Mouse (Mus musculus): ENCODE data around the gene Rps10.

Rps10 gene

GRCm38 (mm10) chr17:27636132-27637020 lies at the start of gene Rps10:
Gene Rps10 (minus strand): TSS chr17:27636669.
- DNase-seq (ENCODE audit: extremely low read depth, low read depth, low spot score), result no peak

GRCm38 (mm10) chr17:27685550-27685913 lies 49.1 kb upstream of the Rps10 start:
- no peak for DNase-seq (ENCODE audit: extremely low read depth, low read depth, low spot score)

GRCm38 (mm10) chr17:27684886-27685549 lies 48.5 kb upstream of the Rps10 start:
- no peak for DNase-seq (ENCODE audit: extremely low read depth, low read depth, low spot score)

- no peak for DNase-seq (ENCODE audit: extremely low read depth, low read depth, low spot score)
These were observed 42.7 kb upstream of the Rps10 start for GRCm38 (mm10) chr17:27678924-27679813.

- no peak for DNase-seq (ENCODE audit: extremely low read depth, low read depth, low spot score)
These were observed 41.3 kb upstream of the Rps10 start for GRCm38 (mm10) chr17:27677756-27678155.

GRCm38 (mm10) chr17:27676270-27676669 lies 39.8 kb upstream of the Rps10 start:
- no peak for DNase-seq (ENCODE audit: extremely low read depth, low read depth, low spot score)

GRCm38 (mm10) chr17:27675453-27675852 lies 39.0 kb upstream of the Rps10 start:
- no peak for DNase-seq (ENCODE audit: extremely low read depth, low read depth, low spot score)

- no peak for DNase-seq (ENCODE audit: extremely low read depth, low read depth, low spot score)
These were observed 37.5 kb upstream of the Rps10 start for GRCm38 (mm10) chr17:27673945-27674344.

GRCm38 (mm10) chr17:27671720-27672119 lies 35.3 kb upstream of the Rps10 start:
- DNase-seq (ENCODE audit: extremely low read depth, low read depth, low spot score), result no peak

GRCm38 (mm10) chr17:27658767-27659166 lies 22.3 kb upstream of the Rps10 start:
- DNase-seq (ENCODE audit: extremely low read depth, low read depth, low spot score), result no peak

GRCm38 (mm10) chr17:27657123-27657522 lies 20.7 kb upstream of the Rps10 start:
- no peak for DNase-seq (ENCODE audit: extremely low read depth, low read depth, low spot score)

GRCm38 (mm10) chr17:27656414-27656813 lies 19.9 kb upstream of the Rps10 start:
- no peak for DNase-seq (ENCODE audit: extremely low read depth, low read depth, low spot score)

GRCm38 (mm10) chr17:27656011-27656399 lies 19.5 kb upstream of the Rps10 start:
- no peak for DNase-seq (ENCODE audit: extremely low read depth, low read depth, low spot score)

GRCm38 (mm10) chr17:27655089-27656010 lies 18.9 kb upstream of the Rps10 start, which contains the start of gene Pacsin1:
Gene Pacsin1 (plus strand): TSS chr17:27655509.
- DNase-seq (ENCODE audit: extremely low read depth, low read depth, low spot score), result no peak

- DNase-seq (ENCODE audit: extremely low read depth, low read depth, low spot score), result no peak
These were observed 16.9 kb upstream of the Rps10 start for GRCm38 (mm10) chr17:27653253-27653959.

GRCm38 (mm10) chr17:27652046-27652790 lies 15.7 kb upstream of the Rps10 start:
- no peak for DNase-seq (ENCODE audit: extremely low read depth, low read depth, low spot score)

GRCm38 (mm10) chr17:27650586-27650985 lies 14.1 kb upstream of the Rps10 start:
- DNase-seq (ENCODE audit: extremely low read depth, low read depth, low spot score), result no peak

- no peak for DNase-seq (ENCODE audit: extremely low read depth, low read depth, low spot score)
These were observed 13.7 kb upstream of the Rps10 start for GRCm38 (mm10) chr17:27650160-27650559.

- no peak for DNase-seq (ENCODE audit: extremely low read depth, low read depth, low spot score)
These were observed 9.3 kb upstream of the Rps10 start for GRCm38 (mm10) chr17:27645807-27646206.

All from fat pad, adult 2 months (tissue).